Mouse (Mus musculus): ENCODE data around the gene Gal.

Gal gene

DNA sequence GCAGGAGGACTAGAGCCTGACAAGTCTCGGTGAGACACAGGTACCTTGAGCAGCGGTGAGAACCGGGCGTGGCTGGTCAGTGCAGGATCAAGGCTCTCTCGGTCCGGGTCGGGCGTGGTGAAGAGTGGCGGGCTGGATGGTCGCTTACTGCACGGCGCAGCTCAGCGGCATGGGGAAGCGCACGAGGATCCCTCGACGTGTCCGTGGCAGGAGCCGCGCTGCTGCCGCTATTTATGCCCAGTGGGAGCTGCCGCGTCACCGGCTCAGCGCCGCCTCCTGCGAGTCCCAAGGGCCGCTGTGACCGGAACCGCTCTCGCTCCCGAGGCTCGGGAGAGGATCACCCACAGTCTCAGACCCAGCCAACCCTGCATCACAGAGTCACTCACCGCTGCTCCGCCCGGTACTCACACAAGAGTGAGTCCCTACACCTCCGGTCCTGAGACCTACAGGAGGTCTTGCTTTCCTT, at the start of gene Gal:
Gene Gal, minus strand, starts transcription at position 277 of the 466 bp plus-strand sequence.
- DNase-seq (ENCODE audit: low spot score in 2 of 2): no peak

DNA sequence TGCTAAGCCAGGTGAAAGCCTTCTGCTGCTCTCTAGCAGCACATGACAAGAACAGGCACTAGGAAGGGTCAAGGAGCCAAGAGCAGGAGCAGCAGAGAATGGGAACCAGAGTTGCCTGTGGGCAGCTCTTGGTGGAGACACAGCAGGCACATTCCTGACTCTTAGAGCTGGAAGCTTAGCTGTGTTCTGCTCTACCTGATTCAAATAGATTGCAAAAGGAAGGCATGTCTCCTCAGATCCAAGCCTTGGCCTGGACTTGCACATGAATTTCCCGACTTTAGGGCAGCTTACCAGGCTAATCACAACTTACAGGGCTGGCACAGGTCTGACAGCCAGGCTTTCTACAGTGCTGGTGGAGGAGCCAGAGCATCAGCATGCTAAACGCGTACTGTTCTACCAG, 45.6 kb upstream of the Gal start:
- no peak for DNase-seq (ENCODE audit: low spot score in 2 of 2)

DNA sequence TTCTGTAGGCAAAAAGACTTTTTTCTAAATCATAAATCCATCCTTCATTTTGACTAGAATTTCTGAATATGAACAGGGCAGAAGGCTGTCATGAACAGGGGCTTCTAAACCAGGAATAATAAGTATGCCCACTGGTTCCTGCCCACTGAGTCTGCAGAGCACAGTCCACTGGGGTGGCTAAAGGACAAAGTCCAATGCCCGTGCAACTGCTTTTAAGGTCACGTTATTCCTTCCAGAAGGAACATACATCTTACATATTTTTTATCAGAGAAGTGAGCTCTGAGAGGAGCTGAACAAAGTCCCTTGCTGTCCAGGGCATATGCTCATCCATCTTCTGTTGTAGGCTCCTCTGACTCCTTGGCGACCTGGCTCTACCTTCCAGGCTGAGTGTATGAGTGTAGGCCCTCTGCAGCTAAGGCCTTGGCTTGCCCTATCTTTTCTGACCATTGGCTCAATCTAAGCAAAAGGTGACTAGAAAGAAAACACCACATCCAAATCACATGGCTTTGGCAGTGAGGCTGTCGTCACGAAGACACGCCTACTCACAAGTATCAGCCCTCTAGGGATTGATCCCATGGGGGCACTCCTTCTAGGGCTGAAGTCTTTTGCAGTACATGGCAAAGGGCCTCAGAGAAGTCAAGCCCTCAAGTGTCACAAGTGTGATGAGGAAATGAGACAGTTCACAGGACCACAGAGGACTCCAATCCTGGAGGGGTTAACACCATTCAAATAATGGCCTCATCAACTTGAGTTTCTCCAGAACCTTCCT, 44.2 kb upstream of the Gal start:
- no peak for DNase-seq (ENCODE audit: low spot score in 2 of 2)

DNA sequence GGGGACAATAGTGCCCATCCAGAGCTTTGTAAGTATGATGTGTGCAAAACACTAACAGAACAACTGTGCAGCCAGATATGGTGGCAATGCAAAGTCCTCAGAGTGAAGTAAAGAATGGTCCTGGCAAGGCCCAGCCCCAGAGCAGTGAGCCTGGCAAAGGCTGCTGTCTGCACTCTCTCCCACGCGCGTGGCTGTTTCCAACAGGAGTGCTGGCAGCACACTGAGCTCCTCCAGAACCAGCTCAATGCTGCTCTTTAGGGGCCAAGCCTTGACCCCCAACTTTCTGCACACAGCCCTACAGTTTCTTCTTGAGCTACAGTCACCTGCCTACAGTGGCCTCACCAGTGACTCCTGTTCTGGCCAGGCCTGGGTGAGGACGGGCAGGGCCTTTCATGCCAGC, 43.4 kb upstream of the Gal start:
- no peak for DNase-seq (ENCODE audit: low spot score in 2 of 2)

DNA sequence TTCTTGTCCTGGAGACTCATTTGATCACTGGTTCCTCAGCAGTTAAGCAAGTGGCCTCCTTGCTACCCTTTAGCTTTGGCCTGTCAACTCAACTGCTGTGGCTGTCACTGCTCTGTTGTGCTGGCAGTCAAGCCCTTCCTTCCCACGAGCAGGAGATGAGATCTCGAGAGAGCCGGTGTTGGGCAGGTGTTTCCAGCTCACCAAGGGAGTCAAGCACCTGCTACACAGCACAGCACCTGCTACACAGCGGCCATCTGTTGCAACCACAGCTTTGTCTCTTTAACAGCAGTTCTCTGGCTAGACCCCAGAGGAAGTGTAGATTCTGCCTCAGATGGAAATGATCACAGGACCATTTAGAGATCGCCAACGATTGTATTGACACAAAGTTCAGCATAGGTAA, 37.3 kb upstream of the Gal start:
- peak in 1 of 2 experiments; percentile 16 for DNase-seq (ENCODE audit: low spot score in 2 of 2)

DNA sequence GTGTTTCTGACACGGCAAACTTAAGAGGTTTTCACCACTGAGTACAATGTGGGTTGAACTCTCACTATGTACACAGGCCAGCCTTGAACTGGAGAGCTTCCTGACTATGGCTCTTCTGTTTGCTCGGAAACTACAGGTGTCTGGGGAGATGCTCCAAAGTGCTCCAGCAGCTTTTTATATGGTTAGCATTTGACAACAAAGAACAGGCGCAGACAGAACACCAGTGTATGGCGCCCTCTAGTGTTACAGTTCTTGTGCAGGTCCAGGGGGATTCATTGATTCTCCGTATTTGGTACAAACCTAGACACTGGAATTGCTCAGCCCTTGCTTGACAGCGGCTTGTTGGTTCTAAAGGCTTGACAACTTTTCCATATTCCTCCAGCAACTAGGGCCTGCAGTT, 36.8 kb upstream of the Gal start:
- DNase-seq (ENCODE audit: low spot score in 2 of 2): peak; percentile 22 to 84

DNA sequence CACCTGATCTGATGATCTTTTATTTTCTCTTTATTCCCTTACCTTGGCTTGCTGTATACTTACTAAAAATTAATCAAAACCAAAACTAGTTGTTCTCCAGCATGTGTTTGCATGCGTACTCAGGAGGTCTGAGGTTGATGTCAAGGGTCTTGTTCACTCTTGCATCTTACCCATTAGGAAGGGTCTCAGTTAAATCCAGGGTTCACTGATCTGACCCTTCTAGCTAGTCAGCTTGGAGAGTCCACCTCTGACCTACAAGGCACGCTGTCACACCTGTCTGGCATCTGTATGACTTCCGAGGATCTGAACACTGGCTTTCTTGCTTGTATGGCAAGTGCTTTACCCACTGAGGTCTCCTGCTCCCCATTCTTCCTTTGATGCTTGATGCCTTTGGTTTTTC, 36.4 kb upstream of the Gal start:
- no peak for DNase-seq (ENCODE audit: low spot score in 2 of 2)

DNA sequence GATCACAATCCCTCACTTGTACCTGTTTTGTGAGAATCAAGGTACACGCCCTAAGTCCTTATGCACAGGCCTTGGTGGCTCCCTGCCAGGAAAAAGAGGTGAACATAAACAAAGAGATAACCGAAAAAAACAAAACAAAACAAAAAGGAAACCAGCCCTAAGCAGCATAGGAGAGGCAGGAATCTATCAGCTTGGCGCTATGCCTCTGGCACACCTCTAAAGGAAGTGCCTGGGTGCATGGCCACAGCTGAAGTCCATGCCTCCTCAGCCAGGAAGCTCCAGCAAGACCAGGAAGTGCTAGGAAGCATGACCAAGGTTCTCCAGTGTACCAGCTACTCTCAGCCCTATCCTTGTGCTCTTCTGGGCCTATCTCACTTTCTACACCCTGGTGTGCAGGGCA, 34.9 kb upstream of the Gal start:
- no peak for DNase-seq (ENCODE audit: low spot score in 2 of 2)

DNA sequence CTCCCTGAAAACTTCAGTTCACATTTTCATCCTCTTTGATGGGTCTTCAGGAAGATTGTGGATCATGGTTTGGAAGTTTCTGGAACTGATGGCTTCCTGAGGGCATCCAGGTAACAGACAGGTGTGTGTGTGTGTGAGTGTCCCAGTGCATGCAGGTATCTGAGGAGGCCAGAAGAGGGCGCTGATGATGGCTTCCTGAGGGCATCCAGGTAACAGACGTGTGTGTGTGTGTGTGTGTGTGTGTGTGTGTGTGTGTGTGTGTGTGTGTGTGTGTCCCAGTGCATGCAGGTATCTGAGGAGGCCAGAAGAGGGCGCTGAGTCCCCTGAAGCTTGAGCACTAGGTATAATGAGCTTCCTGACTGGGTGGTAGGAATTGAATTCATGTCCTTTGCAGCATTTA, 33.0 kb upstream of the Gal start:
- no peak for DNase-seq (ENCODE audit: low spot score in 2 of 2)

DNA sequence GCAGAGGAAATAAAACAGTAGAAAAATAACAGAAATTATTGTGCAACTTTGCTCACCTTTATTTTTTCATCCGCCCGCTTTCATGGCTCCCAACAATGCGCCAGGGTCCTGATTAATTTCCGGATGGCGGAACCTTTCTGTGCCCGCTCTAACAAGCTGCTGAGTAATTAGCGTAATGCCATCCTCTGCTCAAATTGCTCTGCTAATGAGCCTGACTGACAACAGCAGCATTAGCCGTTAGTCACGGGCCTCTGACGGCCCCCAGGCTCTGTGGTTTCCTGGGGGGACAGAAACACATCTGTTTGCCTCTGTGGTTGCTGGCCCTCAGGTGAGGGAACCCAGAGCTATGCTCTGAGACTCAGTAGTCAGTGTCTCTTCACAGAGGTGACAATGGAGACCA, 26.7 kb upstream of the Gal start:
- no peak for DNase-seq (ENCODE audit: low spot score in 2 of 2)

DNA sequence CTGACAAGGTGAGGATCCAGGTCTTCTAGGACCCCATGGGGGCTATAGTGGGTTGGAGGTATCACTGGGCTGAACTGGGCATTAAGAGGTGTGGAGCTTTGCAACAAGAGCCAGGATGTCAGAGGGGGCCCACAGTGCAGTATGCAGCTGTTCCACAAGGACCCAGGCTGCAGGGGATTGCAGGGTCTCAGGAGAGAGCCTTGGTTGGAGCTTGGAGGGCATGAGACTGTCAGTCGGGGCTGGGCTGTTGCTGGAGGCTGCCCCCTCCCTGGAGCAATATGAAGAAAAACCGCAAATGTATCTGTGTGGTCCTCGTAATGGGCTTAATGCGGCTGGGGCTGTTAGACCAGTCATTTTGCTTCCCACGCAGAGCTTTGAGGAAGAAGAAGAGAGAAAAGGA, 26.3 kb upstream of the Gal start:
- no peak for DNase-seq (ENCODE audit: low spot score in 2 of 2)

DNA sequence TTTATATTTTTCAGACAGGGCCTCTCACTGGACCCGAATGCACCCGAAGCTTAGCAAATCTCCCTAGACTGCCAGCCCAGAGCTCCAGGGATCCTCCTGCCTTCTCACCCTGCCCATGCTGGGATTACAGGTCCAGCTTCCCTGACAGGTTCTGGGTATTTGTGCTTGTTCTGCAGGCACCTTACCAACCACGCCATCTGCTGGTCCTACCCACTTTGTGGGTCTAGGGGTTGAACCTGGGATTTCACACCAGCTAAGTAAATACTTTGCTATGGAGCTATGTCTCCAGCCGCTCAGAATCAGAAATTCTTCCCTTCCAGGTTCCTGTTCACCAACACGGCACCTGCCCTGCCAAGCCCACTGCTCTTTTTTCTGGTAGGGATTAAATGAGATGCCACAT, 23.6 kb upstream of the Gal start:
- no peak for DNase-seq (ENCODE audit: low spot score in 2 of 2)

DNA sequence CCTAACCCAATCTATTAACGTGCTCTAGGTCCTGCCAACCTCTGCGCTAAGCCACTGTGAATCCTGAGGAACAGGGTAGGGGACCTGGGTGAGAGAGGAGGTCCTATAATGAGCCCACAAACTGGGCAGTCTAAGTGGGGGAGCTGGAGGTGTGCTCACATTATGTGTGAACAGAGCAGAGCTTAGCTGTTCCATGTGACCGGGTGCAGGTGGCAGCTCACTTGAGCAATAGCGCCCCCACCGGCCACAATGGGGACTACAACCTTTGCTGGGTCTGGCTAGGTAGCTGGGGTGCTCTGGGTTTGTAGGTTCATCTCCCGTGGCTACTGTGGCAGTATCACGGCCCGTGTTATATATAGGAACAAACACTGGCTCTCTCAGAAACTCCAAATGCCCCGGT, 22.5 kb upstream of the Gal start:
- DNase-seq (ENCODE audit: low spot score in 2 of 2): no peak

DNA sequence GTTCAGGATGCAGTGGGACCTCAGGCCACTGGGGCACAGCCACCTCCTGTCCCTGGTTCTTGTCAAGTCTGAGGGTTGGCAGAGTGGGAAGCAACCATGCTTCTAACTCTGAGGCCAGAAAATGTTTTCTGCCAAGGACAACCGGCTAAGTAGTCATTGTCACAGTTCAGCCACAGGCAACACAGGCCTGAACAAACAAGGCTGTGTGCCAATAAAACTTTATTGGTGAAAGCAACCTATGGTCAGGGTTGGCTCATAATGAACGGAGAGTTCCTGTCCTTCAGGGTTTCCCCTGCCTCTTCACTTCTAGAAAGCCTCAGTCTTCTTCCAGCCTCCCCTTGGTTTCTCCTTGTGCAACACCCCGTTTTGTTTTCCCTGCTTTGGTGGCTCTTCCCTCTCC, 21.5 kb upstream of the Gal start:
- no peak for DNase-seq (ENCODE audit: low spot score in 2 of 2)

DNA sequence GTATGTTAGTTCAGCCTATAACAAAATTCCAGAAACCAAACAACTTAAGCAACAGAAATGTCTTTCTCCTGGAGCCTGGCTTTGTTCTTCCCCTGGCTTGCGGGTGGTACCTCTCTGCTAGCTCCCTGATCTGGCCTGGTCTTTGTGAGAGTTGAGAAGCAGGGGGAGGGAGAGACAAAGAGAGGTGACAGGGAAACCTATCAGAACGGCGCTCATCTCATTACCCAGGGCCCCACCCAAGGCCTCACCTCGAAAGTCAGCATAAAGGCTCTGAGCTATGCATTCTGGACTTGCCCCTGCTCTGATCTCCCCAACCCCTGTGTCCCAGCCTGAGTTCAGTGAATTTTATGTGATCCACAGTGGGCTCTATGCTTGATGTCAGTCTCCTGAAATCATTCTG, 20.3 kb upstream of the Gal start:
- no peak for DNase-seq (ENCODE audit: low spot score in 2 of 2)

DNA sequence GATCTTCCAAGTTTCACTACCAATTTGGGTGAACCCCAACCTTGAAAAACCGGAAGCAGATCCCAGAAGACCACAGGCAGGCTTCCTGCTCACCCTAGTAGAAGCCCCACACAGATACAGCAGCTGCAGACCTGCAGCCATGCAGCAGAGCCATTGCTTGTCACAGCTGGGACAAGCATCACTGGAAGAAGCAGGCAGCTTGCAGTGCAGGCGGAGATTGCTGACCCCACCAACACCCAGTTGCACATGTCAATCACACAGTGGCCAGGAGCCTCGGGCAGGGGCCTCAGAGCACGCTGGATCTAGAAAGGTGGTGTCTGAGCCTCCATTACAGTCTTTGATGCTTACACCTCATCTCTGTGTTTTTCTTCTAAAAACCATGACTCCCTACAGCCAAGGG, 19.8 kb upstream of the Gal start:
- DNase-seq (ENCODE audit: low spot score in 2 of 2): no peak

DNA sequence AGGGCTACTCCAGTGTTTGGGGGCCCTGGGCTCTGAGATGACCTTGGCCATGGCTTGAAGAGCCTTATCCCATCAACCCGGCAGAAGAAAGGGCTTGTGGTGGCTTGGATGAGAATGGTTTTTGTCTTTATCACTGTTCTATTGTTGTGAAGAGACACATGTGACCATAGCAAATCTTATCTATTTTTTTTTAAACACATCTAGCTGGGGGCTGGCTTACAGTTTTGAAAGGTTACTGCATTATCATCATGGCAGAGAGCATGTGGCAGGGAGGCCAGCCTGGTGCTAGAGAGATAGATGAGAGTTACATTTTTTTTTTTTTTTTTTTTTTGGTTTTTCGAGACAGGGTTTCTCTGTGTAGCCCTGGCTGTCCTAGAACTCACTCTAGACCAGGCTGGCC, 17.6 kb upstream of the Gal start:
- no peak for DNase-seq (ENCODE audit: low spot score in 2 of 2)

DNA sequence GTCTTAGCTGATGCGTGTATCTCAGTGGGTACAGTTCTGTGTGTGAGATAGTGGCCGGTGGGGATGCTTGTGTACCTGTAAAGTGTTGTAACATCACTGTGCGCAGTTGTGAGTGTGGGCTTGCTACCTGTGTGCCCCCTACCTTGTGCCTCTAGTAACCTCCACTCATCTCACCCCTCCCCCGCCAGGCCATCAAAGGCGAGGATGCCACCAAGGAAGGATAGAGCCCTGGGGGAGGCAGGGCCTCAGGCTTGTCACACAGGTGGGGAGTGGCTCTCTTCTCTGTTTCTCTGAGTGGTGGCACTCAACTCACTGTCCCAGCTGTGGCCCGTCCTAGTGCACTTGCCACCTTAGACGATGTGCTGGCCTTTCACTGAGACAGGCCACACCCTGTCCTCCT, 16.7 kb upstream of the Gal start:
- DNase-seq (ENCODE audit: low spot score in 2 of 2): no peak

DNA sequence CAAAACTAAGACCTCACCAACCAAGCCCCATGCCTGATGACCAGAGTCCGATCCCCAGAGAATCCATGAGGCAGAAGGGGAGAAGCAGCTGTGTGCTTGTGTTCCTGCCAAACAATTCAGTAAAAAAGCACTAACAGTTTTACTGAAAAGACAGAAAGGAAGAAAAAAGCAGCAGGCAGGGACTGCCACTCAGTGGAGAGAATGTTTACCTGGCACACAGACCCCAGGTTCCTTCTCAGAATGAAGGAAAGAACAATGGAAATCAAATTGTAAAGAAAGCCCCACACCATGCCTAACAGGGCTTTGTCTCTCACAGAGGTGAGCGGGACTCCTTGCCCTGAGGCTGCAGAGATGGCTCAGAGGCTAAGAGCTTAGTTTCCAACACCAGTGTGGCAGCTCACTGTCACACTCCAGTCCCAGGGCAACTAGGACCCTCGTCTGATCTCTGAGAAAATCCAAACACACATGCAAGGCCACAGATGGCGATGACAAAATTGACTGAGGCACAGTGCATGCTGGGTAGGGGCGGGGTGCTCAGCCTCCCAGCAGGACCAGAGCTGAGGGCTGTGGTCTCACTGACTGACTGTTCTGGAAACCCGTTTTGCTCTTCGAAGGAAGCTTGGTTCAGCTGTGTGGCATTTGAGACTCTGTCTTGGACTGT, 14.9 kb upstream of the Gal start:
- DNase-seq (ENCODE audit: low spot score in 2 of 2): no peak

DNA sequence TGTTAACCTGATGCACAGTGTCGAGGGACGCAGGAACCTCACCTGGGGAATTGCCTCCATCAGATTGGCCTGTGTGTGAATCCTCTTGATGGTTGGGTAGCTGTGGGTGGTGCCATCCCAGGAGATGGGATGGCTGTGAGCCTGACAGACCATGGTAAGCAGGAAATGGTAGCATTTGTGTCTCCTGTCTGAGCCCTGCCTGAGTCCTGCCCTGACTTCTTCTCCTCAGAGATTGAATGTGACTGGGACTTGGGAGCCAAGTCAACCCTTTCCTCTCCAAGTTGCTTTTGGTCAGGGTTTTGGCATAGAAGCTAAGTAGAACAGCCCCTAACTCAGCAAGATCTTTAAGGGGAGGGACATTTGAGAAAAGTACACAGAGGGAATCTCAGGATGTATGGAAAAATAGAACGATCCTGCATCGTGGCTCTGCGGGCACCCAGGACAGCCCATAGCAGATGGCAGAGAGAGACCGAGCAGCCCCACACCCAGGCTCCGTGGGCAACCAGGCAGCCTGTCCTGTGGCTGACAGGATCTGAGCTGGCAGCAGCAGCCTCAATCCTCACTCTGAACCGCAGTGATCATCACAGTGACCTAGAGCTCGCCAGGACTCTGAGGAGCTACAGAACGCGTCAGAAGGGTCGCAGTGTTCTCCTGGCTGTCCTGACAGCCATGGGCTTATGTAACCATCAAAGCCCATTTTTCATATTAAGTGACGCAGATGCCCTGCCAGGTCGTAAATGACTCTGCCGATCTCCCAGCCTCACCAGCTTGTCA, 13.9 kb upstream of the Gal start:
- DNase-seq (ENCODE audit: low spot score in 2 of 2): no peak

DNA sequence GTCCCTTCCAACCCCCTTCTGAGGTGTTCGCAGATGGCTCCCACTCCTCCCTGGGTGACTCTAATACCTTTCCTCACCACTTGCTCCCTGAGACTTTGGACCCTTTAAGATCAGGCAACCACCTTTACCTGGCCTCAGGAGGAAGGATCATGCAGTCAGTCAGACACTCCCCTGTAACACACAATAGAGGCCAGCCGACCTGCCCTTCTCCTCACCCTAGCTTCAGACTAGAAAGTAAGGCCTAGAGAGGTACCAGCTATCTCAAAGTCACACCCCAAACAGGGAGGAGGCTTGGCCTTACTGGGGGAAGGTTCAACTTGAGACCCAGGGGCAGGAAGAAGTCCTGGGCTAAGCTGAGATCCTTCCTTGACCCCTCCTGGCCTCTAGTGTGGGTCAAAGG, 9.9 kb upstream of the Gal start:
- DNase-seq (ENCODE audit: low spot score in 2 of 2): no peak

DNA sequence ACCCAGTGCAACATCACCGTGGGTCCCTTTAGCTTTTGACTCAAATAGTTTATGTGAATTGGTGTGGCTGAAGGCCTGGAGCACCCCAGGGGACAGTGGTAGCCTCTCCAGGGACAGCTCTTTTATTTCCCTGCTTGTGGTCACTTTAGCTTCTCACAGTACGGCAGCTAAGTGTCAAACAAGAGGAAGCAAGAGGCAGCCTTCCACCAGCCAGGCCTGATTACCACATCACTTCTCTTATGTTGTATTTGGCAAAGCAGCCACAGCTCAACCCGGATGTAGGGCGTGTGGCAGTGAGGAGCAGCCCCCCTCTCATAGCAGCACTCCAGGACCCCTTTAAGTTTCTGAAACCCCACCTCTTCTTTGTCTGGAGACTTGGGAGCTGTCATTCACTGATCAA, 8.6 kb upstream of the Gal start:
- no peak for DNase-seq (ENCODE audit: low spot score in 2 of 2)

DNA sequence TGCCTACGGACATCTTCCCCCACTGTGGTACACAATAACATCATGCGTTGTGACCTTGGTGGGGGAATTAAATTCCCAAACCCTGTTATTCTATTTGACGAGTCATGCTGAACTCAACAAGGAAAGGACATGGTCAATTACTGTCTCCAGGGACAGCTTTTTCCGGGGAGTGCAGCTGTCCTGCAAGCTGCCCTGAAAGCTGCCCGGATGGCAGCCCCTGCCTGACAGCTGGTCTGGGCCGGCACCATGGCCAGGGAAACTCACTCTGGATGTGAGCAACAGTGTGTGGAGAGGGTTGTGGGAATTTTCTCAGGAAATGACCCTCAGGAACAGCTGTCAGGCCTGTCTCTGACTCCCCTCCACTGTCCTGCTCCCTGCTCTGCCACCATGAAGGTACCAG, 8.1 kb upstream of the Gal start:
- no peak for DNase-seq (ENCODE audit: low spot score in 2 of 2)
